Mouse (Mus musculus): Measurements from ENCODE around the gene Vpreb3. TPM values are rescaled to one million over a fixed set of nuclear protein-coding genes. Genes with fewer than 3 reads are reported as not detected.

Vpreb3 gene
- 100 to 1,000 TPM; 118 to 155 TPM for total RNA-seq (2023)

GRCm38 (mm10) chr10:75942736-75943477, at the start of gene Vpreb3:
TSS of gene Vpreb3 (plus strand) at chr10:75943057.

GRCm38 (mm10) chr10:75893089-75893750, 49.6 kb upstream of the Vpreb3 start, which contains the start of gene Derl3:
TSS of gene Derl3 (plus strand) at chr10:75893413.

DNA sequence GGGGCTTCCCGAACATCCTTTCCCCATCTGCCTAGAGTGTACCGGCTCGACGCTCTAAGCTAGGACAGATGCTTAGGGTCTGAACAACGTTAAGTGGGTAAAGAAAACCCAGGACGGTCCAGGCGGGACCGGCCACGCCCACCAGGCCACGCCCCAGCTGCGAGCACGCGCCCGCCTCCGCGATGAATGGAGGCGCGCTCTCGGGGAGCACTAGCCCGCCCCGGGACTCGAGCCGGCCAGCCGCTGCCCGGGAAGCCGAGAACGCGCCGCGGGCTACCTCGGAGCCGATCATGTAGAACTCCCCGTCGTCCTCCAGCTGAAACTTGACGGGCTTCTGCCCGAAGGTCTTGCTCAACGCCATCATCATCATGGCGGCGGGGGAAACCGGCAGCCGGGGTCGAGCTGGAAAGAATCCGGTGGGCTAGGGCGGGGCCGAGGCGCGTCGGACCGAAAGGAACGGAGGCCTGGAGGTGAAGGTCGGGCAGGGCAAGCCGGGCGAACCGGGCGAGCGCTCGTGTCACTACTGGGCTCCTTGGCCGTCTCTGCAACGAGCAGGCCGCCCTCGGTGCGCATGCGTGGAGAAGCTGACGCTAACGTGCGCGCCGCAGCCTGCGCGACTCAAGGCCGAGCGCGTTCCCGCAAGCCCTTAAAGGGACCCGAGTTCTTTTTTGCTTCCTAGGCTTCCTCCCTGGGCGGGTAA, 21.7 kb upstream of the Vpreb3 start, which contains the start of gene Smarcb1:
Gene Smarcb1 (minus strand): TSS at position 592 of the 700 bp plus-strand sequence.

GRCm38 (mm10) chr10:75932891-75933290, 10.0 kb upstream of the Vpreb3 start, which contains the start of gene Chchd10:
TSS of gene Chchd10 (plus strand) at chr10:75933130.

DNA sequence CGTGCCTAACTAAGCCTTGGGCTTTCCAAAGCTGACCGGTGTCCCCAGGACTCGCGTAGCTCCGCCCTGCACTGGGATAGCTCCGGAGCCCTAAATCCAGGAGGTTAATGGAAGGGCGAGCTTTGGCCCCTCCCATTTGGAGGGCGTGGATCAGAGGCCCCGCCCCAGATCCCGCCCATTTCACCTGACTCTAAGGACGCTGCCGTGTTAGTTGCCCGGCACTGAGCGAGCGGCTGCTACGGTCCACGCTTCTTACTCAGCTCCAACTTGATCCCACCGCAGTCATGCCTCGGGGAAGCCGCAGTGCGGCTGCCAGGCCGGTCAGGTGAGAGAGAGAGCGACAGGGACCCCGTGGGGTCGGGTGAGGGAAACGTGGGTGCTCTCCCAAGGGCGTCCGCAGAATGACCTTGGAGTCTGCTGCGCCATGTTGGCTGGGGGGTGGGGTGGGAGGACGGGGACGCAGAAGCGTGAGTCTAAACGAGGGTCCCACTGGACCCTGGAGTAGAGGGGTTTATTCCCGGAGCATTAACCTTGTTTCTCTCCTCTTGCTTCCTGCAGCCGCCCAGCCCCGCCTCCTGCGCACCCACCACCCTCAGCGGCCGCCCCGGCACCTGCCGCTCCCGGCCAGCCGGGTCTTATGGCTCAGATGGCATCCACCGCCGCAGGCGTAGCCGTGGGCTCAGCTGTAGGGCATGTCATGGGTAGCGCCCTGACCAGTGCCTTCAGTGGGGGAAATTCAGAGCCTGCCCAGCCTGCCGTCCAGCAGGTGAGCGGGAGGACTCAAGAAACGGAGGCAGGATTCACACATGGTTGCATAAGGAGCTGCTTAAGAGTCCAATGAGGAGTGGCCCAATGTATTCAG, 6.9 kb upstream of the Vpreb3 start, which contains the start of gene Mmp11:
Gene Mmp11 (minus strand): TSS at position 817 of the 862 bp plus-strand sequence.

GRCm38 (mm10) chr10:75940520-75940919, 2.3 kb upstream of the Vpreb3 start, which contains the start of gene Gm867:
TSS of gene Gm867 (minus strand) at chr10:75940672.

GRCm38 (mm10) chr10:75954381-75954811, 11.5 kb downstream of the Vpreb3 start, which contains the start of gene Gm5134:
TSS of gene Gm5134 (plus strand) at chr10:75954514.

Other genes with a start within 250 kb of the Vpreb3 start
- gene Cabin1, start 178.7 kb upstream of the Vpreb3 start, total RNA-seq (2023): 100 to 1,000 TPM in 1 of 2 experiments, 10 to 100 TPM in 1; 99.7 to 119 TPM
- gene Ddt, start 169.6 kb upstream of the Vpreb3 start, total RNA-seq (2023): 10 to 100 TPM; 32.0 to 36.7 TPM
- gene Gm20441, start 162.1 kb upstream of the Vpreb3 start, total RNA-seq (2023): not detected
- gene Gstt3, start 161.6 kb upstream of the Vpreb3 start, total RNA-seq (2023): 10 to 100 TPM in 1 of 2 experiments, 1 to 10 TPM in 1; 9.0 to 10.6 TPM
- gene Gstt1, start 144.5 kb upstream of the Vpreb3 start, total RNA-seq (2023): not detected
- gene Gstt4, start 120.5 kb upstream of the Vpreb3 start, total RNA-seq (2023): not detected
- 10 to 100 TPM; 35.1 to 35.2 TPM for gene Gstt2, start 105.6 kb upstream of the Vpreb3 start, total RNA-seq (2023)
- 100 to 1,000 TPM; 202 to 212 TPM for gene Mif, start 82.8 kb upstream of the Vpreb3 start, total RNA-seq (2023)
- 10 to 100 TPM in 1 of 2 experiments, 1 to 10 TPM in 1; 8.3 to 12.2 TPM for gene Derl3, start 49.6 kb upstream of the Vpreb3 start, total RNA-seq (2023)
- 10 to 100 TPM; 80.2 to 89.9 TPM for gene Smarcb1, start 21.4 kb upstream of the Vpreb3 start, total RNA-seq (2023)
- 100 to 1,000 TPM; 151 to 169 TPM for gene Chchd10, start 9.9 kb upstream of the Vpreb3 start, total RNA-seq (2023)
- gene Mmp11, start 6.6 kb upstream of the Vpreb3 start, total RNA-seq (2023): 1 to 10 TPM; 4.2 to 6.4 TPM
- not detected for gene Gm867, start 2.4 kb upstream of the Vpreb3 start, total RNA-seq (2023)
- gene Gm5134, start 11.5 kb downstream of the Vpreb3 start, total RNA-seq (2023): 1 to 10 TPM in 1 of 2 experiments, under 1 TPM in 1; 0.73 to 1.3 TPM
- 10 to 100 TPM; 18.5 to 20.8 TPM for gene Zfp280b, start 89.6 kb downstream of the Vpreb3 start, total RNA-seq (2023)
- gene Slc5a4b, start 167.9 kb downstream of the Vpreb3 start, total RNA-seq (2023): under 1 TPM in 1 of 2 experiments, not detected in 1; 0.17 TPM
- not detected for gene Slc5a4a, start 204.4 kb downstream of the Vpreb3 start, total RNA-seq (2023)